Mouse (Mus musculus) hindbrain, embryonic 14.5 days (tissue): ENCODE results near the gene Comtd1. TPM values are rescaled to one million over a fixed set of nuclear protein-coding genes. Genes with fewer than 3 reads are reported as not detected.

Source experiments
- ATAC-seq: fragments of 200-750 bp; cut with Nextera tagmentation; 2 replicates; pipeline ENCODE4 v1.8.0; 2017; ENCODE audit warnings: moderate number of reproducible peaks, mild to moderate bottlenecking, moderate TSS enrichment, moderate library complexity; ENCODE audit not compliant: low FRiP score
- DNase-seq: peaks from one replicate; pipeline ENCODE4 v3.0.0-alpha.2; 2015; ENCODE audit warnings: low spot score
- H3K27ac ChIP-seq: fragments of 300-500 bp; sonication (generic); 2 replicates; pipeline ENCODE4 v1.5.1; 2014; ENCODE audit warnings: mild to moderate bottlenecking, moderate library complexity
- H3K27me3 ChIP-seq: fragments of 300-500 bp; sonication (generic); 2 replicates; pipeline ENCODE4 v1.6.1; 2014; ENCODE audit warnings: mild to moderate bottlenecking, low read length, mixed read lengths; ENCODE audit not compliant: control insufficient read depth, insufficient read depth
- H3K36me3 ChIP-seq: fragments of 300-500 bp; sonication (generic); replicated peaks from 2 replicates; pipeline ENCODE4 v1.6.1; 2014; ENCODE audit not compliant: control insufficient read depth, insufficient read depth
- H3K4me1 ChIP-seq: fragments of 300-500 bp; sonication (generic); replicated peaks from 2 replicates; pipeline ENCODE4 v1.6.1; 2014; ENCODE audit warnings: antibody characterized with exemption, low read length, mixed read lengths; ENCODE audit not compliant: control insufficient read depth, insufficient read depth
- H3K4me2 ChIP-seq: fragments of 300-500 bp; sonication (generic); replicated peaks from 2 replicates; pipeline ENCODE4 v1.6.1; 2014; ENCODE audit warnings: mild to moderate bottlenecking, moderate library complexity
- H3K4me3 ChIP-seq: fragments of 300-500 bp; sonication (generic); replicated peaks from 2 replicates; pipeline ENCODE4 v1.5.1; 2014; ENCODE audit warnings: mild to moderate bottlenecking, low read length
- H3K9ac ChIP-seq: fragments of 300-500 bp; sonication (generic); 2 replicates; pipeline ENCODE4 v1.6.1; 2014
- H3K9me3 ChIP-seq: fragments of 300-500 bp; sonication (generic); 2 replicates; pipeline ENCODE4 v1.6.1; 2016; ENCODE audit warnings: low read length; ENCODE audit not compliant: control insufficient read depth
- WGBS: fragments of 180-500 bp; shearing (Covaris S2); extraction: QIAGEN DNeasy Blood & Tissue Kit; methylation state at CpG from one replicate; pipeline ENCODE4 v1.1.7; 2014; 5-methylcytosine and 5-hydroxymethylcytosine counted together
- polyA plus RNA-seq: library from polyadenylated mRNA; unstranded; fragments of >200 nt; fragmentation: Nextera tagmentation; extraction: Ambion mirVana; gene quantifications from 2 replicates; pipeline ENCODE4 v1.2.1, GENCODE M21; 2014

The Comtd1 gene
- polyA plus RNA-seq, 1 experiment from 2014 or later, result 55.8 TPM

GRCm38 (mm10) chr14:21811301-21811700, 37.5 kb downstream of the Comtd1 start:
- Histone ChIP-seq H3K36me3 (no peaks in the 10 kb centered on the region), H3K9me3 (no peaks in the 10 kb centered on the region), H3K4me1 (no peaks in the 10 kb centered on the region), H3K27ac (no peak overlapping the region), H3K4me3 (no peak overlapping the region), H3K9ac (no peak overlapping the region), H3K27me3 (no peaks in the 10 kb centered on the region), H3K4me2 (no peak overlapping the region)
- 89% methylated on average over 4 of the region's 4 CpGs for WGBS
- ATAC-seq (no peak), DNase-seq (no peak)

GRCm38 (mm10) chr14:21809418-21809817, 39.4 kb downstream of the Comtd1 start:
- H3K9ac ChIP-seq, result no peak overlapping the region
- no peak for DNase-seq
- no peak for ATAC-seq
- H3K27ac ChIP-seq, result no peak overlapping the region
- no peaks in the 10 kb centered on the region for H3K4me1 ChIP-seq
- no peaks in the 10 kb centered on the region for H3K9me3 ChIP-seq
- WGBS, result 88% methylated on average over 2 of the region's 2 CpGs
- H3K4me2 ChIP-seq, result no peak overlapping the region
- no peak overlapping the region for H3K4me3 ChIP-seq
- H3K36me3 ChIP-seq, result no peaks in the 10 kb centered on the region
- no peaks in the 10 kb centered on the region for H3K27me3 ChIP-seq

GRCm38 (mm10) chr14:21808208-21808922, 40.4 kb downstream of the Comtd1 start:
- no peaks in the 10 kb centered on the region for H3K9me3 ChIP-seq
- H3K4me2 ChIP-seq, result no peak overlapping the region
- no peaks in the 10 kb centered on the region for H3K36me3 ChIP-seq
- H3K4me1 ChIP-seq, result no peaks in the 10 kb centered on the region
- no peak for ATAC-seq
- H3K27ac ChIP-seq, result no peak overlapping the region
- no peak for DNase-seq
- WGBS, result 91% methylated on average over 8 of the region's 8 CpGs
- H3K9ac ChIP-seq, result no peak overlapping the region
- H3K27me3 ChIP-seq, result no peaks in the 10 kb centered on the region
- H3K4me3 ChIP-seq, result no peak overlapping the region

- no peak overlapping the region for H3K4me3 ChIP-seq
- no peak overlapping the region for H3K9ac ChIP-seq
- ATAC-seq, result no peak
- H3K4me1 ChIP-seq, result no peaks in the 10 kb centered on the region
- no peak overlapping the region for H3K4me2 ChIP-seq
- WGBS, result 91% methylated on average over 3 of the region's 3 CpGs
- no peaks in the 10 kb centered on the region for H3K36me3 ChIP-seq
- DNase-seq, result no peak
- no peaks in the 10 kb centered on the region for H3K9me3 ChIP-seq
- H3K27me3 ChIP-seq, result no peaks in the 10 kb centered on the region
- H3K27ac ChIP-seq, result no peak overlapping the region
These were observed 42.1 kb downstream of the Comtd1 start for GRCm38 (mm10) chr14:21806631-21807160.

GRCm38 (mm10) chr14:21806203-21806602, 42.6 kb downstream of the Comtd1 start:
- H3K27ac ChIP-seq, result no peak overlapping the region
- no peaks in the 10 kb centered on the region for H3K9me3 ChIP-seq
- H3K4me3 ChIP-seq, result no peak overlapping the region
- H3K4me1 ChIP-seq, result no peaks in the 10 kb centered on the region
- DNase-seq (no peak), ATAC-seq (no peak)
- H3K9ac ChIP-seq, result no peak overlapping the region
- no peaks in the 10 kb centered on the region for H3K36me3 ChIP-seq
- no peaks in the 10 kb centered on the region for H3K27me3 ChIP-seq
- H3K4me2 ChIP-seq, result no peak overlapping the region
- WGBS, result 82% methylated on average over 2 of the region's 2 CpGs

GRCm38 (mm10) chr14:21802543-21803206, 46.1 kb downstream of the Comtd1 start:
- WGBS, result 94% methylated on average over 6 of the region's 6 CpGs
- DNase-seq (no peak), ATAC-seq (no peak)

GRCm38 (mm10) chr14:21801624-21802023, 47.2 kb downstream of the Comtd1 start:
- WGBS, result 71% methylated on average over 7 of the region's 7 CpGs
- H3K9me3 ChIP-seq, result no peaks in the 10 kb centered on the region
- no peak for ATAC-seq

More at GRCm38 (mm10) chr14:21802543-21803206, 46.1 kb downstream of the Comtd1 start:
- Histone ChIP-seq H3K9ac (no peak overlapping the region), H3K4me3 (no peak overlapping the region), H3K27me3 (no peaks in the 10 kb centered on the region), H3K9me3 (no peaks in the 10 kb centered on the region), H3K4me1 (no peaks in the 10 kb centered on the region), H3K36me3 (peaks cover 8% of the 10 kb centered on the region; the same call in 1 of the 2 replicates), H3K4me2 (no peak overlapping the region), H3K27ac (no peak overlapping the region)

GRCm38 (mm10) chr14:21800641-21801040, 48.1 kb downstream of the Comtd1 start:
- 98% methylated on average over 4 of the region's 4 CpGs for WGBS
- ATAC-seq, result no peak
- Histone ChIP-seq H3K4me1 (no peaks in the 10 kb centered on the region), H3K9me3 (no peaks in the 10 kb centered on the region), H3K9ac (no peak overlapping the region), H3K27me3 (no peaks in the 10 kb centered on the region), H3K27ac (no peak overlapping the region), H3K4me2 (no peak overlapping the region), H3K36me3 (peaks cover 8% of the 10 kb centered on the region; the same call in 1 of the 2 replicates), H3K4me3 (no peak overlapping the region)
- no peak for DNase-seq

More at GRCm38 (mm10) chr14:21801624-21802023, 47.2 kb downstream of the Comtd1 start:
- Histone ChIP-seq H3K4me2 (no peak overlapping the region), H3K36me3 (peaks cover 8% of the 10 kb centered on the region; the same call in 1 of the 2 replicates), H3K27me3 (no peaks in the 10 kb centered on the region), H3K4me1 (no peaks in the 10 kb centered on the region), H3K27ac (no peak overlapping the region), H3K9ac (no peak overlapping the region), H3K4me3 (no peak overlapping the region)
- no peak for DNase-seq
